Mouse (Mus musculus): ENCODE measurements around the gene Dazl. TPM values are rescaled to one million over a fixed set of nuclear protein-coding genes. Genes with fewer than 3 reads are reported as not detected.

Gene Dazl
- total and polyA plus RNA-seq, 2 experiments from 2014 or later: 0.42 to 0.48 TPM

DNA sequence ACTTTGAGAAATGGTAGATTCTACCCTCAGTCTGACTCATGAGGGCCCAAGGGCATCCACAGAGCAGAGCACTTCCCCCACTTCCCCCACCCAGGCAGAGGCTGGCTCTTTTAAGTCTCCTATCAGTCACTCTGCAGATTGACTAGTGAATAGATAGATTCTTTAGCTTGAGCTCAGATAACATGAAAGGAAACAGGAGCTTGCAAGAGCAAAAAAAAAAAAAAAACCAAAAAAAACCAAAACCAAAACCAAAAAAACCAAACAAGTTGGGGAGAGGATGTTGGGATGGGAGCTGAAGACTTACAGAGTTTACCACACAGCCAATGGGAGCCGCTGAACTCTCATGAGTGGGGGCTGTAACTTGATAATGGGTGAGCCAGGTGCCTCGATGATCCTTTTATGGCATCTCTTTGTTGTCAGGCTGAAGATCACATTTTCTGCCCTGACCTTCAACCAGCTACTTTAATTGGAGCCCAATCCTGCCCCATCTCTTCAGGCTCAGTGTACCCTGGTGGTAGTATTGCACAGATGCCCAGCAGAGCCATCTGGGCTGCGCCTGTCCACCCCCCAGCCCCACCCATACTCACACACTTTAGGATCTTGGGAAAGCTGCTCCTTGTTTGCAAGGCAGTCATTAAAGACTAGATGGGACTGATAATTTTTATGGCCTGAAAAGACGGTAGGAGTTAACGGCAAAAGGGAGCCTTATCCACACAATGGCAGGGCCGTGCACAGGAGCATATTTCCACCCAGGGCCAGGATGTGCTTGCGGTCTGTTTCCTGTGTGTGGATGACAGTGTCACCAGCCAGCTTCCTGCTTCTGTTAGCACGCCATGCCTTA is 38.0 kb upstream of the Dazl start:
- no peak for TF ChIP-seq CTCF (IDR thresholded peaks at IDR 0.05; ENCODE audit: low read depth)
- 90% methylated on average over 8 of the region's 8 CpGs for WGBS

DNA sequence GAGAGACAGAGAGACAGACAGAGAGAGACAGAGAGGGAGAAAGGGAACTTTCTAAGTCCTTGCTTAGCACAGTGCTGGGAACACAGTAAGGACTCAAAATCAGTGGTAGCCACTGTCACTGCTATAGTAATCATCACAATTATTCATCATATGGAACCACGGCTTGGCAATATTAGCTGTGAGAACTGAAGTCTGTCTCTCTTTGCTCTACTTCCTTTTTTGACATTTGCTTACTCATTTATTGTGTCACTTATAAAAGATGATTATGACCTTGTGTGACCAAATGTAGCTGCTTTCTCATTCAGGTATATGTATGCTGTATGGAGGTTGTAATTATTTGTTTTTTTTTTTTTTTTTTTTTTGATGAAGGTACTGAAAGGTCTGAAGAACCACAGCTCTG is 36.8 kb upstream of the Dazl start:
- H3K9ac ChIP-seq (replicated peaks; ENCODE audit: low read length): no peak overlapping the region
- ATAC-seq: no peak
- TF ChIP-seq CTCF (IDR thresholded peaks at IDR 0.05; ENCODE audit: low read depth): no peak
- H3K9me3 ChIP-seq (ENCODE audit: low read length): no peaks in the 10 kb centered on the region
- no peak overlapping the region for H3K4me2 ChIP-seq (ENCODE audit: low read depth, low read length)
- no peak overlapping the region for H3K27ac ChIP-seq
- no peak for DNase-seq (ENCODE audit: low spot score)
- H3K4me1 ChIP-seq (ENCODE audit: insufficient read depth, low read length): no peaks in the 10 kb centered on the region
- WGBS: 88% methylated on average over 1 of the region's 1 CpGs
- no peaks in the 10 kb centered on the region for H3K27me3 ChIP-seq (ENCODE audit: insufficient read depth, low read length)
- no peaks in the 10 kb centered on the region for H3K36me3 ChIP-seq (ENCODE audit: insufficient read depth, low read length)
- no peak overlapping the region for H3K4me3 ChIP-seq (ENCODE audit: low read length)

More for the DNA sequence above, 38.0 kb upstream of the Dazl start:
- Histone ChIP-seq H3K27me3 (ENCODE audit: insufficient read depth, low read length) (no peaks in the 10 kb centered on the region), H3K4me2 (ENCODE audit: low read depth, low read length) (no peak overlapping the region), H3K9ac (replicated peaks; ENCODE audit: low read length) (no peak overlapping the region), H3K27ac (no peak overlapping the region), H3K4me1 (ENCODE audit: insufficient read depth, low read length) (no peaks in the 10 kb centered on the region), H3K9me3 (ENCODE audit: low read length) (no peaks in the 10 kb centered on the region), H3K36me3 (ENCODE audit: insufficient read depth, low read length) (no peaks in the 10 kb centered on the region), H3K4me3 (ENCODE audit: low read length) (no peak overlapping the region)
- ATAC-seq (no peak), DNase-seq (ENCODE audit: low spot score) (no peak)

DNA sequence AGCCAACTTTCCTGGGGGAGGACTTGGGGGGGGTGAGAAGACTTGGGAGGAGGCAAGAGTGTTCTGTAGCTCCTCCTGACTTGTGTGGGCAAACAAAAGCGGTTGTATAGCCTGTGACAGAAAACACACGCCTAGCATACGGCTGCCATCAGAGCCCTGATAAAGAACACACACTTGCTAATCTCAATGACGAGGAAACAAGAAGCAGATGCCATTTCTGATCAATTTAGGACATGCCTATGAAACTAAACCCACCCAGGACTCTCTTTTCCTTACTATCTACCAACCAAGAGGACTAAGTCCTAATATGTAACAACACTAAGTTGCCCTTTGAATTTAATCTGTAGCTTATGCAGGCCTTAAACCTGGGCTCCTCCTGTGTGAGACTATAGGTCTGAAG is 31.2 kb upstream of the Dazl start:
- DNase-seq (ENCODE audit: low spot score): no peak
- Histone ChIP-seq H3K36me3 (ENCODE audit: insufficient read depth, low read length) (no peaks in the 10 kb centered on the region), H3K4me3 (ENCODE audit: low read length) (no peak overlapping the region), H3K27me3 (ENCODE audit: insufficient read depth, low read length) (no peaks in the 10 kb centered on the region), H3K9ac (replicated peaks; ENCODE audit: low read length) (no peak overlapping the region), H3K9me3 (ENCODE audit: low read length) (no peaks in the 10 kb centered on the region), H3K27ac (no peak overlapping the region), H3K4me1 (ENCODE audit: insufficient read depth, low read length) (no peaks in the 10 kb centered on the region), H3K4me2 (ENCODE audit: low read depth, low read length) (no peak overlapping the region)
- 80% methylated on average over 4 of the region's 4 CpGs for WGBS
- no peak for TF ChIP-seq CTCF (IDR thresholded peaks at IDR 0.05; ENCODE audit: low read depth)
- no peak for ATAC-seq

DNA sequence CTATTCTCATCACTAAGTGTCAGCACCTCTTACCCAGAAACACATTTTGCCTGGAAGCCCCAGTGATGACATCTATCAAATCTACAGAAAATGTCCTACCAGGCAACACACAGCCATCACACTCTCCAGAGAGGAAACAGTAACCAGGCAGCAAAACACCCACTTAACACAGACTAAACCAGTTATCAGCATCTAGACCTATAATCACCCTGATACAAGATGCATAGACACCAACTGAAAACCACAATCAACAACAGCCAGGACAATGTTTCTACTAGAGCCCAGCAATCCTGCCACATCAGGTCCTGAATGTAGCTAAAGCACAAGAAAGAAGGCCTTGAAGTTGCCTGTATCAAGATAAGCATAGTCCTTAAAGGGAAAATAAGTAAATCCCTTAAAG is 25.4 kb upstream of the Dazl start:
- Histone ChIP-seq H3K36me3 (ENCODE audit: insufficient read depth, low read length) (no peaks in the 10 kb centered on the region), H3K27me3 (ENCODE audit: insufficient read depth, low read length) (no peaks in the 10 kb centered on the region), H3K4me1 (ENCODE audit: insufficient read depth, low read length) (0 out of 2 replicates have a peak, but pooled peaks cover 3% of the 10 kb centered on the region), H3K9ac (replicated peaks; ENCODE audit: low read length) (no peak overlapping the region), H3K4me3 (ENCODE audit: low read length) (no peak overlapping the region), H3K9me3 (ENCODE audit: low read length) (no peaks in the 10 kb centered on the region), H3K27ac (no peak overlapping the region), H3K4me2 (ENCODE audit: low read depth, low read length) (no peak overlapping the region)
- ATAC-seq: no peak
- TF ChIP-seq CTCF (IDR thresholded peaks at IDR 0.05; ENCODE audit: low read depth): no peak
- no peak for DNase-seq (ENCODE audit: low spot score)

DNA sequence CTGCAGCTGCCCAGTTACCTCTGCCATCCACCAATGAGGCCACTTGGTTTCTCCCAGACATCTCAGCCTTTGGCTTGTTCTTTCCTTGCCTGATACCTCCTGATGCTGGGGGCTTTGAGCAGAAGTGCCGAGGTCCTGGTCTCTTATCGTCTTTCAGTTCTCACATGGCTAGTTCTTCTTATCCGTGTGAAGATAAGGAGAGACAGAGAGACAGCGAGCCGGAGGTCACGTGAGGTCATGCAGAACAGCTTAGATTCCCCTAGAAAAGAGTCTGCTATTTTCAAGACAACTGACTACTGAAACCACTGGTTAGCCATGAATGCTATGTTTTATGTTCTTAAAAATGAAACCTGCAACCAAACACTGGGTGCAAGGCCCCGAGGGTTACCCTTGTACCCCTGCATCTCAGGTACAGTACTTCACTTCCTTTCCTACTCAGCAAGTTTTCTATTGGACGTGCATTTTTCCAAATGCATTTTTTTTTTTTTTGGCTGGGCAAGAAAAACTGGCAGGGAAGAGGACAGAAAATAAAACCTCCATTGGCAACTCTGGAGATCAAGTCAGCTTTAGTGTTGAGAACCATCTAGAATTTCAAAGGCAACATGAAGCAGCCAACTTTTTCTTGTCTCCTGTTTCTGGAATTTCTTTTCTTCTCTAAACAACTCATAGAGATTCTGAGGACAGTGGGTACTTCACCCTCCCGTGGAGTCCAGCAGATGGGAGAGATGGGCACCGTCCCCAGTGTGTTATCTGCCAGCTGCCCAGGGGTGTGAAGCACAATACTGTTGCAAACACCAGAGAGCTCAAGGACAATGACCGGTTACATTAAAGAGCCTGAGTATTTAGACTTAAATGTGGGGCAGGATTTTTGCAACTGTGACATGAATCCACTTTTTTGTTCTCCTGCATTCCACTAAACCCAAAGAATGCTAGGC is 23.0 kb upstream of the Dazl start:
- Histone ChIP-seq H3K27me3 (ENCODE audit: insufficient read depth, low read length) (no peaks in the 10 kb centered on the region), H3K27ac (no peak overlapping the region), H3K4me1 (ENCODE audit: insufficient read depth, low read length) (0 out of 2 replicates have a peak, but pooled peaks cover 3% of the 10 kb centered on the region), H3K4me3 (ENCODE audit: low read length) (no peak overlapping the region), H3K4me2 (ENCODE audit: low read depth, low read length) (no peak overlapping the region), H3K9ac (replicated peaks; ENCODE audit: low read length) (no peak overlapping the region), H3K9me3 (ENCODE audit: low read length) (no peaks in the 10 kb centered on the region), H3K36me3 (ENCODE audit: insufficient read depth, low read length) (no peaks in the 10 kb centered on the region)
- ATAC-seq: no peak
- TF ChIP-seq CTCF (IDR thresholded peaks at IDR 0.05; ENCODE audit: low read depth): no peak
- 52% methylated on average over 11 of the region's 11 CpGs for WGBS
- DNase-seq (ENCODE audit: low spot score): no peak

DNA sequence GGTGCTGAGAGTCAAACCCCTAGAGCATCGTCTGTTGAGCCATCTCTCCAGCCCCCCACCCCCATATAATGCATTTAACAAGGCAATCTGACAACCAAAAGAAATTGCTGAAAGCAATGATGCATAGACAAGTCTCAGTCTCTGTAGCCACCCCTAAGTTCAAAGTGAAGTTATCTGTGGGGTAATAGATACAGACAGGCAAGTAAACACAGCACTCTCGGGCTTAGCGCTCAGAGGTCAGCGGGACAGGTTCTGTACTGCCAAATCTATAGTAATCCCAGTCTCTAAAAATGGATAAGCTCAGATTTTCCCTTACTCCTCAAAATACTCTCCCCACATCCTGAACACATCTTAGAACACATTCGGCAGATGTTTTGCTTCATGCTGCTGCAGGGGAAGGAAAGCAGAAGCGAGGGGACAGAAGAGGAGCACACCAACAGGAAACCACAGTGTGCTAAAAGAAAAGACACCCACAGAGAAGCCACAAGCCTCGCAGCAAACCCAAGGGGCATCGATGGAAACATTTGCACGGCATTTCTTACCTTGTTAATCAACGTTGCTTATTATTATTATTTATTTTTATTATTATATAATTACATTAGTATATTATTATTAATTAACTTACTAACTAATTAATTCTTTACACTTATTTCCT is 16.8 kb upstream of the Dazl start:
- no peaks in the 10 kb centered on the region for H3K27me3 ChIP-seq (ENCODE audit: insufficient read depth, low read length)
- ATAC-seq (no peak), DNase-seq (ENCODE audit: low spot score) (no peak)
- 64% methylated on average over 10 of the region's 10 CpGs for WGBS
- H3K4me3 ChIP-seq (ENCODE audit: low read length): no peak overlapping the region
- no peak overlapping the region for H3K27ac ChIP-seq
- H3K36me3 ChIP-seq (ENCODE audit: insufficient read depth, low read length): no peaks in the 10 kb centered on the region
- TF ChIP-seq CTCF (IDR thresholded peaks at IDR 0.05; ENCODE audit: low read depth): no peak
- H3K9me3 ChIP-seq (ENCODE audit: low read length): no peaks in the 10 kb centered on the region
- no peaks in the 10 kb centered on the region for H3K4me1 ChIP-seq (ENCODE audit: insufficient read depth, low read length)
- H3K4me2 ChIP-seq (ENCODE audit: low read depth, low read length): no peak overlapping the region
- H3K9ac ChIP-seq (replicated peaks; ENCODE audit: low read length): no peak overlapping the region
